8 mouse cellular contexts compared by ENCODE assay signal in the genomic region with DNA sequence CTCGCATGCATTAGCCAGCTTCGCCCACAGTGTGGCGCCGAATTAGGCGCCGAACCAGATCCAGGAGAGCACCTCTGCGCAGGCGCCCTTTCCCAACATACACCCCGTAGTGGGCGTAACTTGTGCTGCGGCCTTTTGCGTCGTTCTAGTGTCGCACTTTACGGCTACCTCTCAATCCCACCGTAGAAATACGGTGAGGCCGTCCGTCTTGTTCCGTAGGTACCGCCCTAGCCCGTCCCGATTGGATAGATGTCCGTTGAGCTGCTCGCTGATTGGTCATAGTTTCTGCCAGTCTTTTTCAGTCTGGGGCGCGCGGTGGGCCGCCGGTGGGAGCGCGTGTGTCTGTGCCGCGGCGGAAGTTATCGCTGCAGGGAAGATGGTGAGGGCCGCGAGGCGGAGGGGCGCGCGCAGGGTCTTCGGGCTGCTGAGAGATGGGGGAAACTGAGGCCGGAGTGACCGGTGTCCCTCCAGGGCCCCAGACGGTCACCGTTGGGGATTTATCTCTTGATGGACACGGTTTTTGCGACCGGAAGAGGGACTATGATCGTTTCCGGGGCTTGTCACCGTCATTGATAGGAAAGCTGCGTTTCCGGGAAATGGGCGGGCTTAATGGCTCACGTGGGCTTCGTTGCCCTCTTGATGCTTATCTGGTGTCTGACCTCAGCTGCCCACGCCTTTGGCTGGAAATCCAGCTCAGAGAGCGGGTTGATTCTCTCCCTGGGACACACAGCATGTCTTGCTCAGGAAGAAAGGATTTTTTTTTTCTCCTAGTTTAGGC. TPM values are rescaled to one million over a fixed set of nuclear protein-coding genes. Genes with fewer than 3 reads are reported as not detected.
DNase-seq lines count a peak whose midpoint lies in the region; ATAC-seq and TF ChIP-seq lines count a peak whose summit lies in the region.

A gene (plus strand): TSS at position 170 of the 778 bp plus-strand sequence.

- no peaks in the 10 kb centered on the region for H3K27me3 ChIP-seq in forebrain, embryonic 10.5 days (ENCODE audit: poor library complexity, severe bottlenecking)
- H3K27me3 ChIP-seq in heart, embryonic 15.5 days = no peaks in the 10 kb centered on the region
- no peaks in the 10 kb centered on the region for H3K27me3 ChIP-seq in liver, embryonic 14.5 days (ENCODE audit: control insufficient read depth, insufficient read depth, low read length)
- no peaks in the 10 kb centered on the region for H3K27me3 ChIP-seq in neural tube, embryonic 11.5 days (ENCODE audit: control insufficient read depth, insufficient read depth, low read length)
- H3K27me3 ChIP-seq in stomach, postnatal 0 days (ENCODE audit: control insufficient read depth, insufficient read depth, low read length) = no peaks in the 10 kb centered on the region

- H3K4me2 ChIP-seq in heart, embryonic 15.5 days = peak within 1 kb of the TSS; percentile 78
- H3K4me2 ChIP-seq in liver, embryonic 14.5 days (ENCODE audit: low read depth) = peak within 1 kb of the TSS; percentile 97
- peak within 1 kb of the TSS; percentile 76 for H3K4me2 ChIP-seq in neural tube, embryonic 11.5 days (ENCODE audit: low read depth)
- peak within 1 kb of the TSS; percentile 59 for H3K4me2 ChIP-seq in stomach, postnatal 0 days (replicated peaks; ENCODE audit: low read depth)

- H3K9me3 ChIP-seq in forebrain, embryonic 10.5 days = 0 out of 2 replicates have a peak, but pooled peaks cover under 1% of the 10 kb centered on the region
- no peaks in the 10 kb centered on the region for H3K9me3 ChIP-seq in heart, embryonic 15.5 days (replicated peaks)
- no peaks in the 10 kb centered on the region for H3K9me3 ChIP-seq in liver, embryonic 14.5 days (ENCODE audit: control insufficient read depth, low read length)
- no peaks in the 10 kb centered on the region for H3K9me3 ChIP-seq in neural tube, embryonic 11.5 days (ENCODE audit: control insufficient read depth, low read length)
- no peaks in the 10 kb centered on the region for H3K9me3 ChIP-seq in stomach, postnatal 0 days (ENCODE audit: control insufficient read depth, low read length)

- peaks cover 38% of the 10 kb centered on the region for H3K4me1 ChIP-seq in forebrain, embryonic 10.5 days
- H3K4me1 ChIP-seq in heart, embryonic 15.5 days (replicated peaks) = peaks cover 25% of the 10 kb centered on the region
- peaks cover 36% of the 10 kb centered on the region in 2 experiments for H3K4me1 ChIP-seq in liver, embryonic 14.5 days (replicated peaks; ENCODE audit: control insufficient read depth in 2 of 2, insufficient read depth in 2 of 2, low read length in 1 of 2)
- peaks cover 7% of the 10 kb centered on the region for H3K4me1 ChIP-seq in neural tube, embryonic 11.5 days (ENCODE audit: control insufficient read depth, insufficient read depth, low read length)
- peaks cover 5% of the 10 kb centered on the region; the same call in 1 of the 2 replicates for H3K4me1 ChIP-seq in stomach, postnatal 0 days (replicated peaks; ENCODE audit: control insufficient read depth, insufficient read depth)

- ATAC-seq in heart, embryonic 15.5 days (replicated peaks; ENCODE audit: insufficient number of reproducible peaks, insufficient read depth, low FRiP score, low read depth) = peak; percentile 97
- ATAC-seq in liver, embryonic 14.5 days (ENCODE audit: insufficient read depth) = peak; percentile 95
- ATAC-seq in neural tube, embryonic 11.5 days (ENCODE audit: insufficient read depth, low FRiP score, low TSS enrichment) = peak; percentile 97
- peak; percentile 95 for ATAC-seq in stomach, postnatal 0 days (ENCODE audit: low FRiP score, low TSS enrichment)

- TF ChIP-seq EP300 in liver, embryonic 14.5 days (IDR thresholded peaks at IDR 0.05; ENCODE audit: low read depth) = peak; percentile 56
- TF ChIP-seq EP300 in stomach, postnatal 0 days (optimal IDR thresholded peaks at IDR 0.05) = peak; percentile 94

- peak; percentile 95 to 97 for DNase-seq in CD8-positive naive resting alpha-beta T cell, adult 2 months (ENCODE audit: low read depth in 2 of 2, low spot score in 2 of 2)
- DNase-seq in c-Kit-positive CD71-negative TER-119-negative erythroid progenitor cells, embryonic 14.5 days (ENCODE audit: low read depth) = peak; percentile 97
- DNase-seq in forebrain, embryonic 10.5 days (ENCODE audit: extremely low spot score, low spot score) = peak; percentile 99
- peak; percentile 97 to 99 for DNase-seq in kidney, postnatal 25 days
- peak; percentile 99 for DNase-seq in liver, embryonic 14.5 days (ENCODE audit: low read depth in 3 of 3, low spot score in 3 of 3)
- peak; percentile 98 for DNase-seq in neural tube, embryonic 11.5 days (ENCODE audit: low spot score)
- peak; percentile 96 for DNase-seq in stomach, postnatal 0 days (ENCODE audit: low spot score)

- TF ChIP-seq CTCF in liver, embryonic 14.5 days (IDR thresholded peaks at IDR 0.05; ENCODE audit: low read depth) = peak; percentile 96
- peak; percentile 90 for TF ChIP-seq CTCF in stomach, postnatal 0 days (IDR thresholded peaks at IDR 0.05; ENCODE audit: low read depth)

- WGBS in forebrain, embryonic 10.5 days = under 1% methylated on average over 60 of the region's 60 CpGs
- under 1% methylated on average over 60 of the region's 60 CpGs for WGBS in heart, embryonic 15.5 days
- under 1% methylated on average over 60 of the region's 60 CpGs for WGBS in liver, embryonic 14.5 days (ENCODE audit: insufficient replicate concordance)
- under 1% methylated on average over 60 of the region's 60 CpGs for WGBS in neural tube, embryonic 11.5 days
- under 1% methylated on average over 60 of the region's 60 CpGs for WGBS in stomach, postnatal 0 days

- peaks cover 26% of the 10 kb centered on the region for H3K36me3 ChIP-seq in forebrain, embryonic 10.5 days (replicated peaks)
- H3K36me3 ChIP-seq in heart, embryonic 15.5 days = peaks cover 5% of the 10 kb centered on the region
- H3K36me3 ChIP-seq in liver, embryonic 14.5 days (replicated peaks; ENCODE audit: control insufficient read depth, insufficient read depth, low read depth) = peaks cover 7% of the 10 kb centered on the region
- peaks cover 5% of the 10 kb centered on the region for H3K36me3 ChIP-seq in neural tube, embryonic 11.5 days (ENCODE audit: control insufficient read depth, insufficient read depth, low read length)
- H3K36me3 ChIP-seq in stomach, postnatal 0 days (ENCODE audit: control insufficient read depth, insufficient read depth, low read length) = 0 out of 2 replicates have a peak, but pooled peaks cover 3% of the 10 kb centered on the region

- peak within 1 kb of the TSS; percentile 66 for H3K9ac ChIP-seq in heart, embryonic 15.5 days
- peak within 1 kb of the TSS; percentile 87 for H3K9ac ChIP-seq in liver, embryonic 14.5 days (replicated peaks)
- peak within 1 kb of the TSS; percentile 66 for H3K9ac ChIP-seq in neural tube, embryonic 11.5 days (ENCODE audit: low read length)
- peak within 1 kb of the TSS; percentile 75 for H3K9ac ChIP-seq in stomach, postnatal 0 days (ENCODE audit: low read length)

- peak within 1 kb of the TSS; percentile 98 for H3K27ac ChIP-seq in forebrain, embryonic 10.5 days
- H3K27ac ChIP-seq in heart, embryonic 15.5 days = peak within 1 kb of the TSS; percentile 96
- peak within 1 kb of the TSS; percentile 95 for H3K27ac ChIP-seq in liver, embryonic 14.5 days
- H3K27ac ChIP-seq in neural tube, embryonic 11.5 days (ENCODE audit: low read depth, low read length) = peak within 1 kb of the TSS; percentile 78
- H3K27ac ChIP-seq in stomach, postnatal 0 days (replicated peaks) = peak within 1 kb of the TSS; percentile 96

- peak within 1 kb of the TSS; percentile 78 for H3K4me3 ChIP-seq in forebrain, embryonic 10.5 days
- peak within 1 kb of the TSS; percentile 79 for H3K4me3 ChIP-seq in heart, embryonic 15.5 days
- H3K4me3 ChIP-seq in liver, embryonic 14.5 days (ENCODE audit: insufficient read depth in 1 of 2, low read depth in 2 of 2, low read length in 2 of 2) = peak within 1 kb of the TSS; percentile 71 to 86
- peak within 1 kb of the TSS; percentile 50 for H3K4me3 ChIP-seq in neural tube, embryonic 11.5 days (ENCODE audit: low read depth, low read length)
- peak within 1 kb of the TSS; percentile 66 for H3K4me3 ChIP-seq in stomach, postnatal 0 days (ENCODE audit: low read depth, low read length)

RNA-seq across cellular contexts. Expression of the gene that starts here (rescaled TPM):
- polyA plus RNA-seq in forebrain, embryonic 10.5 days (2016; fragmentation: Nextera tagmentation; extraction: Ambion mirVana) = 336 and 339 TPM in 2 replicates
- polyA plus RNA-seq in heart, embryonic 15.5 days (2015; fragmentation: Nextera tagmentation; extraction: Ambion mirVana) = 256 and 281 TPM in 2 replicates
- 134 and 478 TPM in 2 replicates for polyA plus RNA-seq in liver, embryonic 14.5 days (2012; rRNA removed)
- 160 and 176 TPM in 2 replicates for polyA plus RNA-seq in liver, embryonic 14.5 days (2014; fragmentation: Nextera tagmentation; extraction: Ambion mirVana)
- 298 and 301 TPM in 2 replicates for polyA plus RNA-seq in neural tube, embryonic 11.5 days (2014; fragmentation: Nextera tagmentation; extraction: Ambion mirVana)
- polyA plus RNA-seq in stomach, postnatal 0 days (2015; fragmentation: Nextera tagmentation; extraction: Ambion mirVana) = 141 and 147 TPM in 2 replicates

Comparison
In these comparisons a context has a peak if more than half of its experiments do, and no peak if none do; other contexts are left out.
1. Peak in every context shown above with its lines: DNase-seq, ATAC-seq, H3K4me3 ChIP-seq and H3K27ac ChIP-seq.